Mouse (Mus musculus) adrenal gland, adult 2 months (tissue): Measurements from ENCODE around the gene Tlx2. TPM values are rescaled to one million over a fixed set of nuclear protein-coding genes. Genes with fewer than 3 reads are reported as not detected.

Experiments
- DNase-seq: peaks from one replicate; pipeline ENCODE4 v3.0.0; 2021
- polyA plus RNA-seq: library from polyadenylated mRNA; depleted of rRNA; stranded (reverse); fragments of >200 nt; gene quantifications from 2 replicates; pipeline ENCODE4 v1.2.3, GENCODE M21; 2012
- total RNA-seq, 2 experiments: library from RNA; stranded (reverse); gene quantifications; 2 replicates each; pipeline ENCODE4 v1.2.3; 2021

Gene Tlx2
- total and polyA plus RNA-seq, 3 experiments = 4.9 to 48.7 (median 15.2) TPM

GRCm38 (mm10) chr6:83054871-83055431 lies 15.1 kb downstream of the Tlx2 start, which contains the start of gene Htra2:
Htra2 (minus strand) TSS chr6:83055273.
- no peak for DNase-seq

- DNase-seq = peak; percentile 98
Observed at GRCm38 (mm10) chr6:83054074-83054851, 15.8 kb downstream of the Tlx2 start, which contains the start of gene Aup1. Aup1 (plus strand) TSS chr6:83054521.

GRCm38 (mm10) chr6:83053136-83053960 lies 16.7 kb downstream of the Tlx2 start:
- DNase-seq = peak; percentile 60

DNA sequence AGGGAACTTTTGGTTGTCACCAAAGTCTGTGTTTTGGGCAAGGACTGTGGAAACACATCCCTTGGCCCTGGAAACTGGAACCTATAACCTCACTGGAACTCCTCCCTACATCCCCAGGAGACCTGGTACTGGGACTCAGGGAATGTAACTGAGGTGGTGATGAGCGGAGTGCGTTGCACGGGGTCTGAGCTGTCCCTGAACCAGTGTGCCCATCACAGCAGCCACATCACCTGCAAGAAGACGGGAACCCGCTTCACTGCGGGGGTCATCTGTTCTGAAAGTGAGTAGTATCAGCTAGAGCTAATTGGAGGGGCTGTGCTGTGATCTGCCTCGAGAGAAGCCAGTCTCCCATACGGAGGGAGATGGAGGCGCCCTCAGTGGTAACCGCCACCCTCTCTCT lies 20.7 kb downstream of the Tlx2 start:
- DNase-seq = no peak

DNA sequence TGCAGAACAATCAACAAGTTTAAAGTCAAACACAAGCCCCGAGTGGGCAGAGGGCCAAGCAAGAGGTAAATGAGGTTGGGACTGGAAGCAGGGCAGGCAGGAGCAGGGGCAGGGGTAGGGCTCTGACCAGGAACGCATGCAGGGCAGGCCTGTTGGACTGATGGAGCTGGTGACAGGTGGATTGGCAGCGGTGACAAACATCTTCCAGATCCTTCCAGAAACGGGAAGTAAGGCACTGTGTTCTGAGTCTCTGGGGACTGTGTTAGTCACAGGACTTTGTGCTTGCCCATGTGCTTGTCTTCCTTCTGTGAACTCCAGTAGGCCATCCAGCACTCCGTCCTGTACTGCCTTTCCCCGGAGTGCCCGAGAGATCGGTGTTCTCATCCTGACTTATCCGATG lies 25.4 kb downstream of the Tlx2 start:
- no peak for DNase-seq

DNA sequence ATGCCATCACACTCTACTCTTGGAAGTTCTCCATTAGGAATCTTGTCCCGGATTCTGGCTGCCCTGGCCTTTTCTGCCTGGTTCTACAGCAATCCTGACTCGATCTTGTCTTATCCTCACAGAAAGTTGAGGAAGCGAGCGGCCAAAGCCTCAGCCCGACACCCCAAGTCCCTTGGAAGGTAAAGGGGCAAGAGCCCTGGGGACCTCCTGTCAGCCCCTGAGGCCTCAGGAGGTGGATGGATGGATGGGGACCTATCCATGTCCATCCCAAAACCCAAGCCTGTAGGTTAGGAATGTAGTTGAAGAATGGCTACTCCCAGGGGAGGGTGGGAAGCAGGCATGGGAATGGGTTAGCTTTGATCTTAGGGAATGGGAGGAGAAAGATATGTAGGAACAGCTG lies 26.1 kb downstream of the Tlx2 start:
- no peak for DNase-seq

GRCm38 (mm10) chr6:83043561-83043960 lies 26.5 kb downstream of the Tlx2 start:
- DNase-seq = no peak

DNA sequence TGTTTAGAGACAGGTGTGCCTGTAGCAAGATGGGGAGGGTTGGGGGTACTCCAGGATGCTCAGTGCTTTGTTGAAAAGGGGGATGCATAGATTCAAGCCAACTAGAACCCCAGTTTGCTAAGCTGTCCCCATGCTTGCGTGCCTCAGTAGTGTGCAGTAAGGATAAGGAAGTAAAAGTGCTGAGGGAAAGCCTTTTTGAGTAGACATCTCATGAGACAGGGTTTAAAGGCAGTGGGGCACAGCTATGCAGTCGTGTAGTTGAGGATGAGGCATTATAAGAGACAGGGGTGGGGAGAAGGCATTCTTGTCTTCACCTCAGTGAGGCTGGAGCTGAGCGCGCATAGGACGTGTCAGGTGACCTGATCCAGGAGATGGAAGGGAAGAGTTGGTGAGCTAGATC lies 29.5 kb downstream of the Tlx2 start:
- DNase-seq = no peak

DNA sequence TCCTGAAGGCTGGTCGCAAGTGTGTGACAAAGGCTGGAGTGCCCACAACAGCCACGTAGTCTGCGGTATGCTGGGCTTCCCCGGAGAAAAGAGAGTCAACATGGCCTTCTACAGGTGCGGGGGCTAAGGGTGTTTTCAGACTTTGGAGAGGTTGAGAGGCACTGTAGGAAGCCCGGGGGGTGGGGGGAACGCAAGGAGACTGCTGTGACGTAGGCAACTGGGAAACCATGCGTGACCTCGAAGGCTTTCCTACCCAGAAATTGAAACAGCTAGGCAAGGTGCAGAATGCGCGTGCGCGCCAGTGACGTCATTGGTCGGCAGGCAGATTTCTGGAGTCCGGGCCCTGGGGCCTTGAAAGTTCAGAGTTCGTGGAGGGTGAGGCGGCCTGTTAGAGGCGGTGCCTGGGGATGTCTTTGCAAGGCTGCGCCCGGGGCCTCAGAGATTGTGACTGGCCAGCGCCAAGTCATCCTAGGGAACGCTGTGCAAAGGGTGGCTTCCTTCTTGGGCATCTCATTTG lies 31.5 kb downstream of the Tlx2 start:
- DNase-seq = peak; percentile 97

GRCm38 (mm10) chr6:83037188-83037587 lies 32.9 kb downstream of the Tlx2 start:
- DNase-seq = no peak

DNA sequence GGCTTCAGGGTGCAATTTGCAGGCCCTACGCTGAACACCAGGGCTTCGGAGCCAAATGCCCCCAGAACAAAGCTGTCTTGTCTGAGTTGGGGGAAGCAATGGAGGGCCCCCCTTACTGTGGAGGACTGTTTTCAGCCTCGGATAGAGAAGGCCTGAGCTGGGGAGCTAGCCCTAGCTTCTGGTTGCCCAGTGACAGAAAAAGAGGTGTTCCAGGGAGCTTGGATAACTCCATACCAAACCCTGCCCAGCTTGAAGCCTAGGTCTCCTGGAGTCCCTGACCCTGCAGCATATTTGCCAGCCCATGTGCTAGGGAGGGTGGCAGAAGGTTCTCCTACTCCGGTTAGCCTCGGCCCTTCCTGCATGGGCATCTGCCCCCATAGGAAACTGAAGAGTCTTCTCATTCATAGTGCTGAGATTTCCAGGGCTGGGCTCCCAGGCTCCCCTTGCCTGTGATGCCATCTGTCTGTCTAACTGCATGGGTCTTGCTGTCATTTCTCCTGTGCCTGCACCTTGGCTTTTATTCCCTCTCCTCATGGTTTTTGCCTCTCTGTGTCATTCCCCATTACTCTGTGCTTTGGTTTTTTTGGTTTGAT lies 35.5 kb downstream of the Tlx2 start:
- no peak for DNase-seq

- peak; percentile 87 for DNase-seq
Observed at GRCm38 (mm10) chr6:83033249-83034185, 36.6 kb downstream of the Tlx2 start, which contains the start of the genes Dok1 and Loxl3. Dok1 (minus strand) TSS chr6:83033471. Loxl3 (plus strand) TSS chr6:83034173.

DNA sequence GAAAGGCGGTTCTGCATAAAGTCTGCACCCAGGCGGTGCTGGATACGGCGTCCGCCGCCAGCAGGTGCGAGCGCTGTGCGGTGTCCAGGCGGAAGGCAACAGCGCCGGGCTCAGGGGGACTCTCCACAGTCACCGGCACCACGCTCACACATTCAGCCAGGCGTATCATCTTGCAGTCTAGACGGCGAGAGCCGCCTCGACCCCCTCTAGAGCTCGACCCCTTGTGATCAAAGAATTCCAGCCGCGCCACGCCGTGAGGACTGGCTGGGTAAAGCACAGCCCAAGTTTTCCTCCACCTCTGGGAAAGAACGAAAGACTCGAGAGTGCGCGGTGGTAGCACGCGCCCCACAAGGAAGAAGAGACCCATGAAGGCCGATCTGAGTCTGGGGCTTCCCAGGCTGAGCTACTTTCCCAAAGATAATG lies 37.3 kb downstream of the Tlx2 start:
- DNase-seq = peak; percentile 64

- no peak for DNase-seq
Observed at GRCm38 (mm10) chr6:83031921-83032590, 38.0 kb downstream of the Tlx2 start.

GRCm38 (mm10) chr6:83031111-83031510 lies 39.0 kb downstream of the Tlx2 start:
- DNase-seq = no peak

DNA sequence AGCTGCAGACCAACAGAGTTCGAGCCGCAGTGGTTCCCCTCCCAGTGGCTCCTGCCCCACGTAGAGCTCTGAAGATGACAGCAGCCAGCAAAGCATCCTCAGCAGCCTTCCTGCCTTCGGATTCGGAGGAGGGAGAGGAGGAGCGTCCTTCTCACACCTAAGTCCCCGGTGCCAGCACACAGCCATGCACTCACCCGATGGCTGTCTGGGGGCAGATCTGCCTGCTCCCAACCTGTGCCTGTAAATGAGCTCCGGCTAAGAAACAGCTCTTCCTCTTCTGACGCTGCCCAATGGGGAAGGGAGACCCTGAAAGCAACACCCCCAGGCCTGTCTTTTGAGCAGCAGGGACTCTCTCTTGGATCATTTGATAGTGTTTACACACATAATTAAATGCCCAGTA lies 40.3 kb downstream of the Tlx2 start:
- no peak for DNase-seq

- DNase-seq = no peak
Observed at GRCm38 (mm10) chr6:83027706-83028105, 42.4 kb downstream of the Tlx2 start.

DNA sequence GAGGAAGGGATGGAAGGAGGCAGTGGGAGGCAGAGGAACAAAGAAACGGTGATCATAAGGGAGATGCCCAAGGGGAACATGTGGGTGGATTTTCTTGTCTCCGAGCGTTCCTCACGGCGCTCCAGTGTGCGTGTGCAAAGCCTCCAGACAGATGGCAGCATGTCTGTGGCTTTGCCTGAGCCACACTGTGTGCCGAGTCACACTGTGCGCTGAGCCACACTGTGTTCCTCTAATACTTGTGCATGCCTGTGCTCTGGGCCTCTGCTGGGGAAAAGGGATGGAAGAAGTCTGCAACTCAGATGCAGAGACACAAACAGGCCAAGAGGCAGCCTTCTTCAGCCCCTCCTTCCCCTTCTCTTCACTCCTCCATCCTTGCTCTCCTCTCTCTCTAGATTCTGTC lies 42.8 kb downstream of the Tlx2 start:
- no peak for DNase-seq

DNA sequence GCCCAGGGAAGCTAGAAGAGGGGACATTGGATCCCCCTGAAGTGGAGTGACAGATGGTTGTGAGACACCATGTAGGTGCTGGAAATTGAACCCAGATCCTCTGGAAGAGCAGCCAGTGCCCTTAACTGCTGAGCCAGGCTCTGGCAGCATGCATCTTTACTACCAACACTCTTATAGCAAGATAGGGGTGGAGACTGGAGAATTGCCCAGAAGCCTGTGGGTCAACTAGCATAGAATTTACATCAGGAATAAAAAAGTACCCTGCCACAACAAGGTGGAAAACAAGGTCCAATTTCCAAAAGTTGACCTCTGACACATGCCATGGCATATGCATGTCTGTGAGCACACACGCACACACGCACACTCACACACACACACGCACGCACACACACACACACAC lies 44.9 kb downstream of the Tlx2 start:
- no peak for DNase-seq

DNA sequence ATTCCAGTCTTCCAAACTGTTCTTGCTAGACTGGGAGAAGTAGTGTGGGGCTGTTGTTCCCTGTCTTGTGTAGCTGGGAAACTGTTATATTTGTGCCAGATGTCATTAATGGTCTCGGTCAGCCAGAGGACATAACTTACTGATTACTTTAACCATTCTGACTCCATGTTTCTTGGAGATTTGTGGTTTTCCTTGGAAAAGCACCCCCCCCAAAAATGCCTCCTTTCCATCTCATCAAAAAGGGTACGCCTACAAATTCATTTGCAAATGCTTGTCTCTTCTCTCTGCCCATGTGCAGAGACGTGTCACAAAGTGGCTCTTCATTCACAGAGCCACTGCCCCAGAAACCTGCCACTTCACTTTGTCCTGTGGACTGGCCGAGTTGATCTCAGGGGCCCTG lies 45.7 kb downstream of the Tlx2 start:
- DNase-seq = no peak
